Mouse (Mus musculus): ENCODE measurements around the gene Lmna.

Lmna gene

GRCm38 (mm10) chr3:88521156-88521555 lies 11.4 kb upstream of the Lmna start:
- no peak for DNase-seq (ENCODE audit: low read depth, low spot score)

- DNase-seq (ENCODE audit: low read depth, low spot score) = no peak
These were observed 10.3 kb upstream of the Lmna start for GRCm38 (mm10) chr3:88520078-88520477.

- DNase-seq (ENCODE audit: low read depth, low spot score) = no peak
These were observed 8.7 kb upstream of the Lmna start for GRCm38 (mm10) chr3:88518411-88518810.

GRCm38 (mm10) chr3:88516407-88516806 lies 6.7 kb upstream of the Lmna start:
- no peak for DNase-seq (ENCODE audit: low read depth, low spot score)

- DNase-seq (ENCODE audit: low read depth, low spot score) = no peak
These were observed 5.3 kb upstream of the Lmna start for GRCm38 (mm10) chr3:88515095-88515386.

- no peak for DNase-seq (ENCODE audit: low read depth, low spot score)
These were observed 4.7 kb upstream of the Lmna start for GRCm38 (mm10) chr3:88514231-88515094.

- no peak for DNase-seq (ENCODE audit: low read depth, low spot score)
These were observed 3.9 kb upstream of the Lmna start for GRCm38 (mm10) chr3:88513546-88514115.

GRCm38 (mm10) chr3:88512896-88513545 lies 3.3 kb upstream of the Lmna start:
- DNase-seq (ENCODE audit: low read depth, low spot score) = no peak

- DNase-seq (ENCODE audit: low read depth, low spot score) = no peak
These were observed 2.6 kb upstream of the Lmna start for GRCm38 (mm10) chr3:88512141-88512895.

- DNase-seq (ENCODE audit: low read depth, low spot score) = no peak
These were observed 1.8 kb upstream of the Lmna start for GRCm38 (mm10) chr3:88511559-88511958.

- DNase-seq (ENCODE audit: low read depth, low spot score) = no peak
These were observed 899 bp upstream of the Lmna start for GRCm38 (mm10) chr3:88510421-88511289.

GRCm38 (mm10) chr3:88509250-88509649 lies 506 bp downstream of the Lmna start:
- no peak for DNase-seq (ENCODE audit: low read depth, low spot score)

GRCm38 (mm10) chr3:88505765-88506164 lies 4.0 kb downstream of the Lmna start:
- no peak for DNase-seq (ENCODE audit: low read depth, low spot score)

GRCm38 (mm10) chr3:88505081-88505480 lies 4.7 kb downstream of the Lmna start:
- no peak for DNase-seq (ENCODE audit: low read depth, low spot score)

- no peak for DNase-seq (ENCODE audit: low read depth, low spot score)
These were observed 5.6 kb downstream of the Lmna start for GRCm38 (mm10) chr3:88503881-88504746.

GRCm38 (mm10) chr3:88503505-88503863 lies 6.3 kb downstream of the Lmna start:
- no peak for DNase-seq (ENCODE audit: low read depth, low spot score)

GRCm38 (mm10) chr3:88502641-88503504 lies 6.9 kb downstream of the Lmna start:
- peak; percentile 70 for DNase-seq (ENCODE audit: low read depth, low spot score)

- no peak for DNase-seq (ENCODE audit: low read depth, low spot score)
These were observed 7.7 kb downstream of the Lmna start for GRCm38 (mm10) chr3:88502031-88502571.
